Mouse (Mus musculus) T-cell, adult 2 months (primary cell): ENCODE data around the gene Gm4924.

ENCODE experiments used
- DNase-seq: peaks from one replicate; pipeline ENCODE4 v3.0.0; 2022; ENCODE audit warnings: low spot score

Gm4924 gene

DNA sequence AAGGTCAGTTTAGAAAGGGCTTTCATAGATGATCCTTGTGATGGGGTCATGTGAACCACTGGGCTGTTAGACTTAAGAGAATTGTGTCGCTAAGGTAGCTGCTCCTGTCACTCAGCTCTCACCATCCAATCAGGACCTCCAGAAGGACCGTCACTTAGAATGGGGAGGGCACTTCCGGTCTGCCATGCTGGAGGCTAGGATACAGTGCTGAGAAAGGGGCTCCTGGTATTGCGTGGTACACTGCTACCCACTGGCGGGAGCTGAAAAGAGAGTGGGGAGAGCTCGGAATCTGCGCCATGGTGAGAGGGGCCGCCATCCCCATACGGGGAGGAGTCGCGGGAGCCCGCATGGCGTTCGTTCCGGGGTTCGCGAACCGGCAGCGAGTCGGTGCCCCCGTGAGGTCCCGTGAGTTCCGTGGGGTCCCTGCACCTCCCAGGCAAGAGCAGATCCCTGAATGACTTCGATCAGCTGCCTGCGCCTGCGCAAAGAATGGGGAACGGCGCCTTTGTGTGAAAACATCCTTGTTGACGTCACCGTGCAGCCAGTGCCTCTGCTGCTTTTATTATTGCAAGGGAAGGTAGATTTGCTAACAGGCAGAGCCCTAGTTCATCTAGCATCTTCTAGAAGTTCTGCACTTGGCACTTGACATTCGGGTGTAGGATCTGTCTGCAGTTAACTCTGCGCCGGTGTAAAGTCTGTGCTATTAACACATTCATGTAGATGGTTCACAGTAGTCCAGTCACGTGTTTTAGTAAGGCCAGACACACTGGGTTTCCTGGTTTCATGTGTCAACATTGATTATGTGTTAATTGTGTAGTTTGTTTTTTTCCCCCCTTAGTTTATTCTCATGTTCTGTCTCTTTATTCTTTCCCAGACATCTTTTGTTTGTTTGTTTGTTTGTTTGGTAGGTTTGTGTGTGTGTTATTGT, at the start of gene Gm4924:
Gene Gm4924 (plus strand): TSS at position 173 of the 928 bp plus-strand sequence.
- DNase-seq: peak; percentile 92

DNA sequence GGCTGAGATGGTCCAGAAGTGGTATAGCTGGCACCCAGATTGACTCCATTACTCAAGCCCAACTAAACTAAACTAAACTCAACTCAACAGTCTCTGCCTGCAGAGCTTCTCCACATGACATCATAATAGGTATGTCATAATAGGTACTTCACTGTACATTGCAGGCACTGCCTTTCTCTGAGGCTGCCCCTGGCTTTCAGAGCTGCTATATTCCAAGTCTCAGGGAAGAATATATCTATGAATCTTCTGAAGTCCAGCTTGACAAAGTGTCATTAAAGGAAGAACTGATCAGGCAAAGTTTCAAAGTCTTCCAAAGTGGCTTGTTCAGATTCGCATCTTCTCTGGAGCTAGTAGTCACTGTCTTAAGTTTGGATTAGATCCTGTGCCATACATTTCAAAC, 37.6 kb upstream of the Gm4924 start, which contains the start of gene 4932415D10Rik:
Gene 4932415D10Rik (minus strand): TSS at position 101 of the 400 bp plus-strand sequence.
- no peak for DNase-seq

DNA sequence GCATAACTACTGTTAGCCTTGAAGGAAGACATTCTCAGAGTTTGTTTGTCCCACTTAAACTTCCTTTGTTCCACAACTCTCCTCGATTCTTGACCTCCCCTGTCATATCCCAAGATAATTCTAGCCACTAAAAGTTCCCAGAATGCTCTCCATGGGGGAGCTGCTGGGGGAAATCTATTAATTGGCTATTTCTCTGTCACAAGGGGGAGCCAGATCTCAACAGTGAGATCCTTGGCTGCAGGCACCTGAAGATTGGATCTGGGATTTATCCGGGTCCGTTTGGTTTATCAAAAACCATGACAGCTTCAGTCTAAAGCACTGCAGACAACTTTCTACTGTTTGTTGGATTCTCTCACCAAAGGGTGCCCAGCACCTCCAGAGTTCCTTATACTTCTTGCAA, 33.9 kb upstream of the Gm4924 start:
- DNase-seq: no peak

DNA sequence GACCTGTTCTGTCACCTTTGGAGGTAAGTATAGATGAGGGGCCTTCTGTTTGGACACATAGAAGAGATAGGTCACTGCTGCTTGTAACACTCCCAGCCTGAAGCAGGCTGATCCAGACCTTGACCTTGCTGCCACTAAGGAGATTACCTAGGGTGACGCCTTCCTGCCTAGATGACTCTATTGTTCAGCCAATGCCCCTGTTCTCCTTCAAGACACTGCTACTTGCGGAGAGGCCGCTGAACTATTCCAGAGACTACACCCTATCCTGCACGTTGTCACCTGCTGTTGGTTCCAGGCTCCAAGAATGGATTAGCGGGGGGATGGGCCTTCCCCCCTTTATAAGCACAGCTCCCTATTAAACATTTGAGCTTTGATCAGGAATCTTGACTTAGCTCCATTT, 24.2 kb upstream of the Gm4924 start:
- DNase-seq: no peak

DNA sequence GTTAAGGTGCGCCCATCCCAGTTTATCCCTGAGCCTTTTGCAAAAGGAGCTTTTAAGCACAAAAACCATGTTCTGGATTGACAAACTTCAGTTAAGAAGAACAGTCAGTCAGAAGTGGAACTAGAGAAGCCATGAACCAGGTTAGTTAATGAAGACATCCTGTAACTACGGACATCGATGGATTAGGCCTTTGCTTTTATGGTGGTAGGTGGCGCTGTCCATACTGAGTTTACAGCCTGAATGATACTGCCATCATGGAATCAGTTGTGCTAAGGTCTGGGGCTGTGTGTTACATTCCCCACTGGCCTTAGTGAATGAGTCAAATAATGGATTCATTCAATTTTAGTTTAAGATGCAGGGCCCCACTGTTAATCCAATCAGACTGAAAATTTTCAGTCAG, 1.3 kb downstream of the Gm4924 start:
- no peak for DNase-seq

DNA sequence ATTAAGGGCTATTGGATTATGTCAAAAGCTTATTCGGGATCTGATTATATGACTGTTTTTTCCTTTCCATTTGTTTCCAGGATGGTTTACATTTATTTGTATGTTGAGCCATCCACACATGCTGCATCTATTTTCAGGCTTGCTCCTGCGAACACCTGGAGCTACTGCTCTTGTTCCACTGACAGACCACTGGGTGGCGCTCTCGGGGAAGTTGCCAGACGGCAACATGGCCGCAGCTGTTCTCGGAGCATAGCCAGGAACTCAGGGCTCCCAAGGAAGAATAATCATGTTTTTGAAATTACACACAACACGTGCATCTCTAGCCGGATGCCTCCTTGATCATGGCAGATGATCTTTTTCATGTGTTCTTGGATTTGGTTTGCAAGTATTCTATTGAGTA, 7.9 kb downstream of the Gm4924 start:
- no peak for DNase-seq

DNA sequence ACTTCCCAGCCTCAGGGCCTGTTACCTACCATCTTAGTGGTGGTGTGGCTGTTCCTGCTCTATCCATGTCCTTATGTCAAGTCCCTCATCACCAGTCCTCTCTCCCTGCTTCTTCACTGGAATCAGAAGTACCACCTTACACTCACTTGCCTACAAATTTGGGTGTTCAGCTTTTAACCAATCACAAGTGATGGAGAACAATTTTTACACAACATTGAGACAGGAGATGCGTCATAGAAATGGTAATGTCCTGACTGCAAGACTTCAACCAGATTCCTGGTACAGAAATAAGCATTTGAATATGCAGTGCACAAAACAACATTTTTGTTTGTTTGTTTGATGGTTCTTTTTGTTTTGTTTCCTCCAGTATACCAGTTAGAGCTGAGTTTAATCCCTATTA, 28.9 kb downstream of the Gm4924 start:
- DNase-seq: no peak

DNA sequence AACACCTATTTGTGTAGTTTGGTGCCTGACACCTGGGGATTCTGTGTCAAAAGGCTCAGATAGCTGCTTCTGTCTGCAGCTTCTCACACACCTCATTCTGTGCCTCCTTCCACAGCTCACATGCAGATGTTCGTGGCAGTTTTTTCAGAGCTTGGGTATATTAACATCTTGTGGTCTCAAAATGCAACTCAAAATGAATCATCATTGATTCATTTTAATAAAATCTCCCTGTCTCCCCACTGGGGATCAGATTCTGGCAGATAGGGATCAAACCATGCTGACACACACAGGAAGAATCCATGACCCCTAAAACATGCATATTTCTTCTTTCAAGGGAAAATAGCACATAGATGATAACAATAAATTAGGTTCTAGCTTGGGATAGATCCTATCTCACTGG, 55.5 kb downstream of the Gm4924 start:
- DNase-seq: no peak

DNA sequence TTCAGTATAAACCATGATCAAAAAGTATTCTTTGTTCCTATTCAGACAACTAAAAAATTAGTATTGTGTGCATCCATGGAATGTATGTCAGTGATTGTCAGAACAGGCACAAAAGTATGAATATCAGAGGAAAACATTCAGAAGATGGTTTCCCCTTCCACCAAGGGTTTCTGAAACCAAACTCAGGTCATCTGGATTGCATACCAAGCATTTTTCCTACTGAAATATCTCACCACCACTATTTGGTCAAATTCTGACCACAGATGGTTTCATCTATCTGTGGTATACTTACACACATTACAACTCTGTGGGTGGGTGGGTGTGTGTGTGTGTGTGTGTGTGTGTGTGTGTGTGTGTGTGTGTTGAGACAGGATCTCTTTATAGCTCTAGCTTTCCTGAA, 69.6 kb downstream of the Gm4924 start:
- DNase-seq: no peak
